Mouse (Mus musculus) C2C12 (cell line): ENCODE data around the gene Rhox4b.
"Not testable (repeated sequence)": the region's sequence is repeated elsewhere in the genome, so short reads cannot be mapped to it uniquely, and the experiment has no call there.

Experiments used
- CTCF ChIP-seq: IDR thresholded peaks from one replicate; pipeline ENCODE4 v1.5.1; 2011; ENCODE audit not compliant: control insufficient read depth, insufficient read depth, insufficient read length
- FOSL1 ChIP-seq: IDR thresholded peaks from one replicate; pipeline ENCODE4 v1.8.0; 2011; ENCODE audit warnings: mild to moderate bottlenecking, low read length; ENCODE audit not compliant: poor library complexity, insufficient read depth, severe bottlenecking
- USF1 ChIP-seq: IDR thresholded peaks from one replicate; pipeline ENCODE4 v1.6.1; 2011; ENCODE audit warnings: low read depth, mild to moderate bottlenecking, control low read depth, moderate library complexity

DNA sequence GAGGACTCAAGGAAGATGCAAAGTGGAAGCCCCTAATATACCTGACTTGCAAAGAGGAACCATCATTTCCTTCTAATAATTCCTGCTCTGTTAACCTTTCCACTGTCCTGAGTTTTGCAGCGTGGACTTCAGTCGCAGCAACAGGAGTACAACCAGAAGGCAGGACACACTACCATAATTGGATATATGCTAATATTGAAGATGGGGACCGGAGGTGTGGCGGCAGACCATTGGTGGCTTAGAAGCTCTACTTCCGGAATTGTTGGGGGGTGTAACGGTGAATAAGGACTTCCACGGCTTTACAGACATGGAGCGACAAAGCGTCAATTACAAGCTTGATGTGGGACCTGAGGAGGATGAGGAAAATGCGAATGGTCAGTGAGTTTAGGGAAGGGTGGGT lies 21.1 kb downstream of the Rhox4b start, which contains the start of gene Rhox2c:
- not testable (repeated sequence) for TF ChIP-seq CTCF, USF1, FOSL1
